Mouse (Mus musculus) c-Kit-positive CD71-positive TER-119-positive erythroid progenitor cells, embryonic 14.5 days (primary cell): ENCODE results near the gene Adamts12.

Source experiments
- DNase-seq: peaks from one replicate; pipeline ENCODE4 v3.0.0-alpha.2; 2013; ENCODE audit warnings: low spot score

Adamts12 gene

GRCm38 (mm10) chr15:11082961-11083569, 18.5 kb downstream of the Adamts12 start:
- no peak for DNase-seq

GRCm38 (mm10) chr15:11083678-11084077, 19.1 kb downstream of the Adamts12 start:
- no peak for DNase-seq

GRCm38 (mm10) chr15:11084241-11084992, 19.8 kb downstream of the Adamts12 start:
- no peak for DNase-seq

- DNase-seq: no peak
These were observed 20.4 kb downstream of the Adamts12 start for GRCm38 (mm10) chr15:11084993-11085365.

- no peak for DNase-seq
These were observed 24.9 kb downstream of the Adamts12 start for GRCm38 (mm10) chr15:11089494-11089893.

GRCm38 (mm10) chr15:11095566-11095965, 31.0 kb downstream of the Adamts12 start:
- DNase-seq: no peak

- no peak for DNase-seq
These were observed 33.5 kb downstream of the Adamts12 start for GRCm38 (mm10) chr15:11097967-11098702.

GRCm38 (mm10) chr15:11098940-11099339, 34.4 kb downstream of the Adamts12 start:
- DNase-seq: no peak

GRCm38 (mm10) chr15:11100917-11101316, 36.3 kb downstream of the Adamts12 start:
- no peak for DNase-seq

GRCm38 (mm10) chr15:11105101-11105500, 40.5 kb downstream of the Adamts12 start:
- DNase-seq: no peak

- no peak for DNase-seq
These were observed 42.8 kb downstream of the Adamts12 start for GRCm38 (mm10) chr15:11107376-11107775.

GRCm38 (mm10) chr15:11114631-11115197, 50.1 kb downstream of the Adamts12 start:
- DNase-seq: no peak

- DNase-seq: no peak
These were observed 51.7 kb downstream of the Adamts12 start for GRCm38 (mm10) chr15:11116303-11116702.

GRCm38 (mm10) chr15:11116853-11117252, 52.3 kb downstream of the Adamts12 start:
- DNase-seq: no peak

- DNase-seq: no peak
These were observed 53.8 kb downstream of the Adamts12 start for GRCm38 (mm10) chr15:11118371-11118770.

- no peak for DNase-seq
These were observed 57.1 kb downstream of the Adamts12 start for GRCm38 (mm10) chr15:11121721-11122120.

- no peak for DNase-seq
These were observed 60.8 kb downstream of the Adamts12 start for GRCm38 (mm10) chr15:11125361-11125760.

- DNase-seq: no peak
These were observed 63.9 kb downstream of the Adamts12 start for GRCm38 (mm10) chr15:11128457-11128856.

- no peak for DNase-seq
These were observed 68.3 kb downstream of the Adamts12 start for GRCm38 (mm10) chr15:11132586-11133558.

- no peak for DNase-seq
These were observed 81.0 kb downstream of the Adamts12 start for GRCm38 (mm10) chr15:11145581-11145980.

- DNase-seq: no peak
These were observed 94.8 kb downstream of the Adamts12 start for GRCm38 (mm10) chr15:11159386-11159785.
